In genomic region chr11:119419327-119420118, GRCm38 (mm10) we compare ENCODE assay signal across 13 mouse cellular contexts. TPM values are rescaled to one million over a fixed set of nuclear protein-coding genes. Genes with fewer than 3 reads are reported as not detected.
DNase-seq lines count a peak whose midpoint lies in the region; ATAC-seq lines count a peak whose summit lies in the region.
"Had no signal": no experiment of that assay in that cellular context is flagged by ENCODE, and none has a peak within 500 bp of the region (broad histone marks: within the 10 kb centered on the region; RNA-seq: fewer than 3 reads in every experiment).

No protein-coding gene starts in this region.

- ATAC-seq in forebrain, embryonic 11.5 days (replicated peaks; ENCODE audit: low FRiP score): no peak
- no peak for ATAC-seq in liver, embryonic 12.5 days
- no peak for ATAC-seq in midbrain, embryonic 15.5 days (replicated peaks)
- ATAC-seq: activated CD4-positive, CD25-positive, alpha-beta regulatory T cell, adult 4 months had no signal

- H3K4me3 ChIP-seq in forebrain, embryonic 10.5 days: no peak overlapping the region
- no peak overlapping the region for H3K4me3 ChIP-seq in forebrain, embryonic 11.5 days (ENCODE audit: low read depth, low read length)
- H3K4me3 ChIP-seq in liver, embryonic 12.5 days: no peak overlapping the region
- H3K4me3 ChIP-seq in midbrain, embryonic 15.5 days: no peak overlapping the region
- H3K4me3 ChIP-seq: neural tube, embryonic 12.5 days had no signal

- no peak for DNase-seq in forebrain, embryonic 10.5 days (ENCODE audit: extremely low spot score, low spot score)
- no peak for DNase-seq in forebrain, embryonic 11.5 days (ENCODE audit: low spot score)
- no peak for DNase-seq in liver
- peak; percentile 51 for DNase-seq in forelimb bud, embryonic 11.5 days (ENCODE audit: low read depth, low spot score)
- peak; percentile 18 to 45 for DNase-seq in natural killer cell, adult 2 months (ENCODE audit: low spot score in 2 of 2)
- DNase-seq in adrenal gland, postnatal 25 days: no peak
- DNase-seq: kidney, postnatal 10 days; lung, postnatal 36 days had no signal

- H3K27ac ChIP-seq in forebrain, embryonic 10.5 days: peak overlapping the region; percentile 58
- no peak overlapping the region for H3K27ac ChIP-seq in forebrain, embryonic 11.5 days (ENCODE audit: low read depth, low read length)
- H3K27ac ChIP-seq in liver, embryonic 12.5 days: 0 out of 2 replicates have a peak overlapping the region, but pooled peaks have one; percentile 16
- no peak overlapping the region for H3K27ac ChIP-seq in midbrain, embryonic 15.5 days
- H3K27ac ChIP-seq: neural tube, embryonic 12.5 days had no signal

- no peaks in the 10 kb centered on the region for H3K9me3 ChIP-seq in forebrain, embryonic 10.5 days
- no peaks in the 10 kb centered on the region for H3K9me3 ChIP-seq in forebrain, embryonic 11.5 days (ENCODE audit: control insufficient read depth, low read length)
- H3K9me3 ChIP-seq in liver, embryonic 12.5 days (replicated peaks): no peaks in the 10 kb centered on the region
- H3K9me3 ChIP-seq in midbrain, embryonic 15.5 days: no peaks in the 10 kb centered on the region
- H3K9me3 ChIP-seq: neural tube, embryonic 12.5 days had no signal

- 69% methylated on average over 16 of the region's 16 CpGs for WGBS in forebrain, embryonic 10.5 days
- WGBS in forebrain, embryonic 11.5 days: 71% methylated on average over 16 of the region's 16 CpGs
- 33% methylated on average over 16 of the region's 16 CpGs for WGBS in liver, embryonic 12.5 days (ENCODE audit: insufficient replicate concordance)
- WGBS in midbrain, embryonic 15.5 days: 70% methylated on average over 16 of the region's 16 CpGs

- H3K27me3 ChIP-seq in forebrain, embryonic 10.5 days (ENCODE audit: poor library complexity, severe bottlenecking): no peaks in the 10 kb centered on the region
- H3K27me3 ChIP-seq in forebrain, embryonic 11.5 days (ENCODE audit: control insufficient read depth, insufficient read depth, low read length): no peaks in the 10 kb centered on the region
- H3K27me3 ChIP-seq in liver, embryonic 12.5 days (replicated peaks): no peaks in the 10 kb centered on the region
- no peaks in the 10 kb centered on the region for H3K27me3 ChIP-seq in midbrain, embryonic 15.5 days (replicated peaks)
- H3K27me3 ChIP-seq: neural tube, embryonic 12.5 days had no signal

- no peak overlapping the region for H3K4me2 ChIP-seq in forebrain, embryonic 11.5 days (ENCODE audit: low read depth, low read length, severe bottlenecking)
- no peak overlapping the region for H3K4me2 ChIP-seq in liver, embryonic 12.5 days
- no peak overlapping the region for H3K4me2 ChIP-seq in midbrain, embryonic 15.5 days
- H3K4me2 ChIP-seq: heart, embryonic 11.5 days; neural tube, embryonic 12.5 days had no signal

- no peaks in the 10 kb centered on the region for H3K36me3 ChIP-seq in forebrain, embryonic 10.5 days (replicated peaks)
- no peaks in the 10 kb centered on the region for H3K36me3 ChIP-seq in forebrain, embryonic 11.5 days (ENCODE audit: control insufficient read depth, insufficient read depth, low read length)
- peaks cover 78% of the 10 kb centered on the region for H3K36me3 ChIP-seq in liver, embryonic 12.5 days
- H3K36me3 ChIP-seq in midbrain, embryonic 15.5 days (replicated peaks): no peaks in the 10 kb centered on the region
- H3K36me3 ChIP-seq: neural tube, embryonic 12.5 days had no signal

- peaks cover 13% of the 10 kb centered on the region; the same call in 1 of the 2 replicates for H3K4me1 ChIP-seq in forebrain, embryonic 10.5 days
- no peaks in the 10 kb centered on the region for H3K4me1 ChIP-seq in forebrain, embryonic 11.5 days (replicated peaks; ENCODE audit: control insufficient read depth, insufficient read depth, low read length)
- peaks cover 13% of the 10 kb centered on the region for H3K4me1 ChIP-seq in liver, embryonic 12.5 days
- no peaks in the 10 kb centered on the region for H3K4me1 ChIP-seq in midbrain, embryonic 15.5 days
- H3K4me1 ChIP-seq: neural tube, embryonic 12.5 days had no signal

- H3K9ac ChIP-seq in forebrain, embryonic 11.5 days (ENCODE audit: low read length): no peak overlapping the region
- no peak overlapping the region for H3K9ac ChIP-seq in liver, embryonic 12.5 days
- H3K9ac ChIP-seq in midbrain, embryonic 15.5 days: no peak overlapping the region
- H3K9ac ChIP-seq: neural tube, embryonic 12.5 days had no signal

RNA-seq across cellular contexts. Expression of gene Rnf213, which starts 26.6 kb away (rescaled TPM):
- 1.4 and 1.5 TPM in 2 replicates for polyA plus RNA-seq in forebrain, embryonic 10.5 days (2016; fragmentation: Nextera tagmentation; extraction: Ambion mirVana)
- 1.8 and 2.1 TPM in 2 replicates for polyA plus RNA-seq in forebrain, embryonic 11.5 days (2014; fragmentation: Nextera tagmentation; extraction: Ambion mirVana)
- polyA plus RNA-seq in liver, embryonic 12.5 days (2016; fragmentation: Nextera tagmentation; extraction: Ambion mirVana): 4.0 and 4.6 TPM in 2 replicates
- total RNA-seq in adrenal gland, postnatal 25 days (2021): 36.8 and 46.2 TPM in 2 replicates
- polyA plus RNA-seq in midbrain, embryonic 15.5 days (2015; fragmentation: Nextera tagmentation; extraction: Ambion mirVana): 1.4 and 1.6 TPM in 2 replicates

Comparison
In these comparisons a context has a peak if more than half of its experiments do, and no peak if none do; other contexts are left out.
1. H3K27ac ChIP-seq: peak in forebrain, embryonic 10.5 days (single experiment) and liver, embryonic 12.5 days (single experiment); none in forebrain, embryonic 11.5 days (single experiment) and midbrain, embryonic 15.5 days (single experiment).
2. DNase-seq: peak in forelimb bud, embryonic 11.5 days (single experiment) and natural killer cell, adult 2 months (2 of 2); none in forebrain, embryonic 10.5 days (single experiment), forebrain, embryonic 11.5 days (single experiment), liver (single experiment) and adrenal gland, postnatal 25 days (single experiment).